In genomic region chr16:58136979-58137378, GRCm38 (mm10) we compare ENCODE assay signal across 16 mouse cellular contexts.
DNase-seq lines count a peak whose midpoint lies in the region; ATAC-seq lines count a peak whose summit lies in the region.
"Had no signal": no experiment of that assay in that cellular context is flagged by ENCODE, and none has a peak within 500 bp of the region (broad histone marks: within the 10 kb centered on the region; RNA-seq: fewer than 3 reads in every experiment).

No protein-coding gene starts in this region.

- no peaks in the 10 kb centered on the region for H3K9me3 ChIP-seq in forebrain, embryonic 15.5 days
- H3K9me3 ChIP-seq in forebrain, embryonic 12.5 days: no peaks in the 10 kb centered on the region
- no peaks in the 10 kb centered on the region for H3K9me3 ChIP-seq in embryonic facial prominence, embryonic 15.5 days (replicated peaks)
- H3K9me3 ChIP-seq in hindbrain, embryonic 14.5 days (ENCODE audit: control insufficient read depth, low read length): no peaks in the 10 kb centered on the region
- H3K9me3 ChIP-seq in midbrain, embryonic 16.5 days (replicated peaks; ENCODE audit: control insufficient read depth, low read length, poor library complexity, severe bottlenecking): no peaks in the 10 kb centered on the region
- H3K9me3 ChIP-seq: midbrain, embryonic 12.5 days; stomach, embryonic 15.5 days had no signal

- no peak for DNase-seq in hindbrain, embryonic 14.5 days (ENCODE audit: low spot score)
- no peak for DNase-seq in urinary bladder, postnatal 25 days (ENCODE audit: low spot score)
- DNase-seq in right cerebral cortex, adult 18-20 months: no peak
- DNase-seq: B cell, adult 2 months; cerebellum, adult 8-10 months; gastrocnemius, postnatal 36 days; kidney, postnatal 10 days; thymus, adult 18-20 months had no signal

- no peak overlapping the region for H3K9ac ChIP-seq in forebrain, embryonic 15.5 days (replicated peaks)
- no peak overlapping the region for H3K9ac ChIP-seq in forebrain, embryonic 12.5 days
- H3K9ac ChIP-seq in embryonic facial prominence, embryonic 15.5 days: no peak overlapping the region
- no peak overlapping the region for H3K9ac ChIP-seq in hindbrain, embryonic 14.5 days
- H3K9ac ChIP-seq in midbrain, embryonic 16.5 days (ENCODE audit: low read depth, low read length): no peak overlapping the region
- H3K9ac ChIP-seq: liver, embryonic 14.5 days; midbrain, embryonic 12.5 days; stomach, embryonic 15.5 days had no signal

- ATAC-seq in forebrain, embryonic 15.5 days (replicated peaks): peak; percentile 46
- no peak for ATAC-seq in forebrain, embryonic 12.5 days (ENCODE audit: low FRiP score)
- ATAC-seq in embryonic facial prominence, embryonic 15.5 days (ENCODE audit: insufficient number of reproducible peaks, low FRiP score, low TSS enrichment, low read depth): no peak
- ATAC-seq in hindbrain, embryonic 14.5 days (ENCODE audit: low FRiP score): peak; percentile 41; the same call in 1 of the 2 replicates
- ATAC-seq in midbrain, embryonic 16.5 days: peak; percentile 38; the same call in 1 of the 2 replicates

- peak overlapping the region; percentile 36 for H3K4me2 ChIP-seq in forebrain, embryonic 15.5 days (replicated peaks)
- H3K4me2 ChIP-seq in forebrain, embryonic 12.5 days: no peak overlapping the region
- H3K4me2 ChIP-seq in embryonic facial prominence, embryonic 15.5 days (replicated peaks): 0 out of 2 replicates have a peak overlapping the region, but pooled peaks have one; percentile 23
- H3K4me2 ChIP-seq in hindbrain, embryonic 14.5 days (replicated peaks): peak overlapping the region; percentile 38; the same call in 1 of the 2 replicates
- peak overlapping the region; percentile 41 for H3K4me2 ChIP-seq in midbrain, embryonic 16.5 days (ENCODE audit: low read length)
- H3K4me2 ChIP-seq: midbrain, embryonic 12.5 days; stomach, embryonic 15.5 days had no signal

- H3K27ac ChIP-seq in forebrain, embryonic 15.5 days (replicated peaks): no peak overlapping the region
- no peak overlapping the region for H3K27ac ChIP-seq in forebrain, embryonic 12.5 days
- H3K27ac ChIP-seq in embryonic facial prominence, embryonic 15.5 days (replicated peaks): no peak overlapping the region
- no peak overlapping the region for H3K27ac ChIP-seq in hindbrain, embryonic 14.5 days
- no peak overlapping the region for H3K27ac ChIP-seq in midbrain, embryonic 16.5 days (ENCODE audit: low read length)
- H3K27ac ChIP-seq: liver, embryonic 14.5 days; macrophage; midbrain, embryonic 12.5 days; stomach, embryonic 15.5 days had no signal

- peak overlapping the region; percentile 1; the same call in 1 of the 2 replicates for H3K4me3 ChIP-seq in forebrain, embryonic 15.5 days
- no peak overlapping the region for H3K4me3 ChIP-seq in forebrain, embryonic 12.5 days (replicated peaks)
- H3K4me3 ChIP-seq in embryonic facial prominence, embryonic 15.5 days (replicated peaks): peak overlapping the region; percentile 11; the same call in 1 of the 2 replicates
- H3K4me3 ChIP-seq in hindbrain, embryonic 14.5 days (replicated peaks; ENCODE audit: low read length): no peak overlapping the region
- H3K4me3 ChIP-seq in midbrain, embryonic 16.5 days (ENCODE audit: low read depth, low read length): no peak overlapping the region
- H3K4me3 ChIP-seq: midbrain, embryonic 12.5 days; stomach, embryonic 15.5 days had no signal

- 60% methylated on average over 7 of the region's 7 CpGs for WGBS in forebrain, embryonic 15.5 days
- WGBS in forebrain, embryonic 12.5 days: 94% methylated on average over 7 of the region's 7 CpGs
- WGBS in embryonic facial prominence, embryonic 15.5 days: 66% methylated on average over 7 of the region's 7 CpGs
- WGBS in hindbrain, embryonic 14.5 days: 74% methylated on average over 7 of the region's 7 CpGs
- WGBS in midbrain, embryonic 16.5 days: 87% methylated on average over 7 of the region's 7 CpGs

- no peaks in the 10 kb centered on the region for H3K36me3 ChIP-seq in forebrain, embryonic 15.5 days
- no peaks in the 10 kb centered on the region for H3K36me3 ChIP-seq in forebrain, embryonic 12.5 days (replicated peaks)
- H3K36me3 ChIP-seq in embryonic facial prominence, embryonic 15.5 days: no peaks in the 10 kb centered on the region
- H3K36me3 ChIP-seq in hindbrain, embryonic 14.5 days (replicated peaks; ENCODE audit: control insufficient read depth, insufficient read depth): no peaks in the 10 kb centered on the region
- no peaks in the 10 kb centered on the region for H3K36me3 ChIP-seq in midbrain, embryonic 16.5 days (ENCODE audit: control insufficient read depth, insufficient read depth, low read length)
- H3K36me3 ChIP-seq: midbrain, embryonic 12.5 days; stomach, embryonic 15.5 days had no signal

- H3K4me1 ChIP-seq in forebrain, embryonic 15.5 days: peaks cover 13% of the 10 kb centered on the region
- H3K4me1 ChIP-seq in forebrain, embryonic 12.5 days: no peaks in the 10 kb centered on the region
- peaks cover 5% of the 10 kb centered on the region; the same call in 1 of the 2 replicates for H3K4me1 ChIP-seq in embryonic facial prominence, embryonic 15.5 days
- peaks cover 3% of the 10 kb centered on the region for H3K4me1 ChIP-seq in hindbrain, embryonic 14.5 days (replicated peaks; ENCODE audit: control insufficient read depth, insufficient read depth, low read length)
- H3K4me1 ChIP-seq in midbrain, embryonic 16.5 days (ENCODE audit: control insufficient read depth, insufficient read depth, low read length): peaks cover 2% of the 10 kb centered on the region; the same call in 1 of the 2 replicates
- H3K4me1 ChIP-seq: stomach, embryonic 15.5 days had no signal

- H3K27me3 ChIP-seq in forebrain, embryonic 15.5 days: no peaks in the 10 kb centered on the region
- H3K27me3 ChIP-seq in forebrain, embryonic 12.5 days: no peaks in the 10 kb centered on the region
- H3K27me3 ChIP-seq in embryonic facial prominence, embryonic 15.5 days: no peaks in the 10 kb centered on the region; the same call in 1 of the 2 replicates
- no peaks in the 10 kb centered on the region for H3K27me3 ChIP-seq in hindbrain, embryonic 14.5 days (ENCODE audit: control insufficient read depth, insufficient read depth, low read length)
- no peaks in the 10 kb centered on the region for H3K27me3 ChIP-seq in midbrain, embryonic 16.5 days (ENCODE audit: control insufficient read depth, insufficient read depth, low read depth, low read length)
- H3K27me3 ChIP-seq: midbrain, embryonic 12.5 days; stomach, embryonic 15.5 days had no signal

Comparison
In these comparisons a context has a peak if more than half of its experiments do, and no peak if none do; other contexts are left out.
1. ATAC-seq: peak in forebrain, embryonic 15.5 days (single experiment), hindbrain, embryonic 14.5 days (single experiment) and midbrain, embryonic 16.5 days (single experiment); none in forebrain, embryonic 12.5 days (single experiment) and embryonic facial prominence, embryonic 15.5 days (single experiment).
2. H3K4me3 ChIP-seq: peak in forebrain, embryonic 15.5 days (single experiment) and embryonic facial prominence, embryonic 15.5 days (single experiment); none in forebrain, embryonic 12.5 days (single experiment), hindbrain, embryonic 14.5 days (single experiment) and midbrain, embryonic 16.5 days (single experiment).